Mouse (Mus musculus) retina, embryonic 14.5 days (tissue): ENCODE data around the gene Ankrd40.

ENCODE experiments used
- DNase-seq: peaks from one replicate; pipeline ENCODE4 v3.0.0-alpha.2; 2015; ENCODE audit warnings: low spot score

Ankrd40 gene

DNA sequence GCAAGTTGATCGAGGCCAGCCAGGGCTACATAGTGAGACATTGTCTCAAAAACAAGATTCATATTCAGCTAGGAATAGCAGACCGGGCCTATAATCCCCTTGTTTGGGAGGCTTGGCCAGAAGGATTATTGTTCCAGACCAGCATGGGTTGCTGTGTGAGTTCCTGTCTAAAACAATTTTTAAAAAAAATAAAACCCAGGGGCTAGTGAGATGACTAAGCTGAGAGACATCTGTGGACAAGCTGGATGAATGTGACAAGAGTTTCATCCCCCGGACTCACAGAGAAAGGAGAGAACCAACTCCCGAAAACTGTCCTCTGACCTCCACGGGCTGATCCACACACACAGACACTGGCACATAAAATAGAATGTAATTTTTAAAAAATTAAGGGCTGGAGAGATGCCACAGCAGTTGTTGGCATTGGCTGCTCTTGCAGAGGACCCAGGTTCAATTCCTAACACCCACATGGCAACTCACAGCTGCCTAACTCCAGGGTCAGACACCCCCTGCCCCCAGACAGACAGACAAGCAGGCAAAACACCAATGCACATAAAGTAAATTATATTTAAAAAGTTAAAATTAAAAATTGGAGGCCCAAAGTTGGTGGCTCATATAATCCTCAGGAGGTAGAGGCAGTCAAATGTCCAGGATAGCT, 4.4 kb upstream of the Ankrd40 start:
- DNase-seq = no peak

DNA sequence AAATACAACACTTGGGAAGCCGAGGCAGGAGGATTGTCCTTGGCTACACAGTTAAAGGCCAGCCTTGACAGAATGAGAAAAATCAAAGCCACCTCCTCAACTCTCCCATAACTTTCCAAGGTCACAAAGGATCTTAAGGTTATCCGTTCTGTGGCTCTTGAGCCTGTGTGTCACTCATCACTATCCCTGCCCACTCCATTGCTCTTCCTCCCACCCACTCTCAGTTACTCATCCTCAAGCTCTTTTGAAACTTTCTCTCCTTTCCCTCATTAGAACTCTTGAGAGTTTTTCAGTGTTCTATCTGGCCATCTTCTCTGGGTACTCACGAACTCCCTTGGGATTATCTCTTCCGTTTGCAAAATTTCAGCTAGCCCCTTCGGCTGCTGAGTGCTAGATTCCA, 3.2 kb upstream of the Ankrd40 start:
- DNase-seq = no peak

- DNase-seq = peak; percentile 85
Measured at GRCm38 (mm10) chr11:94326961-94327411, 815 bp upstream of the Ankrd40 start.

GRCm38 (mm10) chr11:94328644-94329025, 834 bp downstream of the Ankrd40 start:
- peak; percentile 63 for DNase-seq

GRCm38 (mm10) chr11:94329270-94329891, 1.6 kb downstream of the Ankrd40 start:
- DNase-seq = peak; percentile 73

DNA sequence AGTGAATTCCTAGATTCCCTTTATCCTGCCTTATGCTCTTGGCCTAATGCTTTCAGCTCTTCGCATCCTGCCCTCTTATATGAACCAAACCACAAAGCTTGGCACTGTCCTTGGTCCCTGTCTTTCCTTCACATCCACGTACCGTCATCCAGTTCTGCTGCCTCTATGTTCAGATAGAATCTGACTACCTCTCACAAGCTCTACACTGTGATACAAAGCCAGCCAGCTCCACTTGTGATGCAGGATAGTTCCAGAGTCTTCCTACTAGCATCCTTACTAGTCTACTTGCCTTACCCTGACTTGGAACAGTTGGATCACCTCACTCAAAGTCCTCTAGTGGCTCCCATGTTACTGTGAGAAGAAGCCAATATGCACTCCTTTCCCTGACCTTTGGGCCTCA, 2.4 kb downstream of the Ankrd40 start:
- no peak for DNase-seq

DNA sequence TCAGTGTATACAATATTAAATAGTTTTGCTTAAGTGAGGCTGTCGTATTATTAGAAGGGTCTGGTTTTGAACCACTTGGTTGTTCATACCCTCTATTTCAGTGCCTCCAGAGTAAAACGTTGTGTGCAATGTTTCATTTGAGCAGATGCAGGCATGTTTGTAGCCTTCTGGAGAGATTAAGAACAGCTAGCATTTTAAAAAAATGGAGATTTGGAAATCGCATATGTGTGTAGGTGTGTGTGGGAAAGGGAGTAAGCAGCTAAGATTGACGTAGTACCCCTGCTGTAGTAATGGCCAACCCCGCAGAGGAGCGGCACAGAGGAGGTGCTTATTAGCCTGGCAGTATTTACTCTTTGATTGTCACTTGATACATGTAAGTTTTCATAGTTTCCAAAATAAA, 4.9 kb downstream of the Ankrd40 start:
- no peak for DNase-seq

- DNase-seq = no peak
Measured at GRCm38 (mm10) chr11:94334386-94334968, 6.7 kb downstream of the Ankrd40 start.

- DNase-seq = no peak
Measured at GRCm38 (mm10) chr11:94336551-94336950, 8.8 kb downstream of the Ankrd40 start.

DNA sequence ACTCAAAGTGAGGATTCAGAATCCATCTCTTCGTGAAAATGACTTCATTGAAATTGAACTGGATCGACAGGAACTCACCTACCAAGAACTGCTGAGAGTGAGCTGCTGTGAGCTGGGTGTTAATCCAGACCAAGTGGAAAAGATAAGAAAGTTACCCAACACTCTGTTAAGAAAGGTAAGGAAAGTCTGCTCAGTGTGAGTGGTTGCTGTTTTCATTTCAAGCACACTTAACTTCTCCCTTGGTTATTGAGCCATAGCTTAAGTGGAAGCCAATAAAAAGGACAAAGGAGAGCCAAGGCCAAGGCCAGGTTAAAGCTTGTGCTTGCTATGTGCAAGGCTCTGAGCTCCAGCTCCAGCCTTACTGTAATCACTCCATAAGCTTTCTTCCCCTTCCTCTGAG, 10.5 kb downstream of the Ankrd40 start:
- no peak for DNase-seq

GRCm38 (mm10) chr11:94339732-94340585, 12.2 kb downstream of the Ankrd40 start:
- peak; percentile 90 for DNase-seq

GRCm38 (mm10) chr11:94340948-94341933, 13.4 kb downstream of the Ankrd40 start:
- DNase-seq = no peak

DNA sequence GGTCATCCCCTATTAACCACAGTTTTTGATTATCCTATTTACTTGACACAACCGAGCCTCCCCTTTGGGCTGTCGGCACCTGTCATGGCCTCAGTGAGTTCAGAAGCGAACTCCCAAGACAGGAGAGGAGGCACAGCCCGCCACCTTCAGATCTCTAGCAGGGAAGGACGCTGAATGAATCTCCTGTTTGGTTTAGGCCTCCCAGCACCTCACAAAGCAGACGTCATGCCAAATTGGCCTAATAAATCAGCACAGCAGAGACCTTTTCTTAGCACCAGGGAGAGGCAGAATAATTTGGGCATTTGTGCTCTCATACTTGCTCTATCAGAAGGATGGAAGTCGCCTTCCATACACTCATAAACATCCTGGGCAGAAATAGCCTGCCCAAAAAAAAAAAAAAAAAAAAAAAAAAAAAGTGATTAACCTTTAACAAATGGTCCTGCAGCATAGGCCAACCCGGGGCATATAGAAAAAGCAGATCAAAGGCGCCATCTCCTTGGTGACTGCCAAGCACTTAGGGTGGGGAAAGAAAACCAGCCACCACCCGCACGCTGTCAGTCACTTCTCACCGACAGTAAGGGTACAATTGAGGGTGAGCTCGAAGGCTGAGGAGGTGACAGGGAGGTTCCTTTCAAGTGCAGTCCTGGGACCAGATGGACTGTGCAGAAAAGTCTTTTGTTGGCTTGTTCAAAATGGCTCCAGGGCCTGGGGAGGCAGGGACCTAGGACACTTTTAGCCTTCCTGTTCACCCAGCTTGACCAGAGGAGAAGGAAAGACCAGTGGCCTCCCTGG, 14.5 kb downstream of the Ankrd40 start:
- no peak for DNase-seq

- DNase-seq = peak; percentile 46
Measured at GRCm38 (mm10) chr11:94343955-94344358, 16.2 kb downstream of the Ankrd40 start.

DNA sequence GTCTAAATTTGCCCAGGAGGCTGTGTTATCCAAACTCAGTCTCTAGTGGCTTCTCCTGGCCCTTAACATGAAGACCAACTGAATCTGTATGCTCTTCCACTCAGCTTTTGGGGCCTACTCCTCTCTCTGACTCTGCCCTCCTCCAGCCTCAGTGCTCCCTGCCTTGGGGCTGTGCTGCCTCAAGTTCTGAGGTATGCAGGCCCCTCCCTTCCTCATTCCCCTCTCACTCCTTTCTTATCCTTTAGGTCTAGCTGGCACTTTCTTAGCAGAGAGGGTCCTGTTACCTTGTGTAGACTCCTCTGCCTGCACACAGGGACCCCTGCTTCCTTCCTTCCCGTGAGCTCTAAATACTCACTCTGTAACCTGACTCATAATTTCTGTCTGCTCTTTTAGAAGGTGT, 16.7 kb downstream of the Ankrd40 start:
- no peak for DNase-seq

GRCm38 (mm10) chr11:94345926-94346325, 18.1 kb downstream of the Ankrd40 start:
- DNase-seq = no peak

DNA sequence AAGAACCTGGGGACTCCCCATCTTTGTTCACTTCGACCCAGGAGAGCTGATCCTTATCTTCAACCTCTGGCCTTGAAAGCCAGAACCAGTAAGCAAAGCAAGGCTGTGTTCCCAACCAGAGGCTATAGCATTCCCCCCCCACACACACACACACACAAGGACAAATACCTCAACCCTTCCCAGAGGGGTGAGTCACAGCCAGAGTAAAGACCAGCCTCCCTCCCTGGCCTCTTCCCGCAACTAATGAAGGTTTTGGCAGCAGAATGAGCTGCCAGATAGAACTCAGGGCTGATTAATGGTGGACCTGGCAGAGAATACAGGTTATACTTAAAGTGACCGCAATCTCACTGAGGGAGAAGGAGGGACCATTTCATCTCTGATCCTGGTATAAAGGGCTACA, 18.8 kb downstream of the Ankrd40 start:
- no peak for DNase-seq

GRCm38 (mm10) chr11:94347063-94347575, 19.3 kb downstream of the Ankrd40 start:
- no peak for DNase-seq

- no peak for DNase-seq
Measured at GRCm38 (mm10) chr11:94349839-94350238, 22.0 kb downstream of the Ankrd40 start.

GRCm38 (mm10) chr11:94350337-94350736, 22.5 kb downstream of the Ankrd40 start:
- no peak for DNase-seq
